Mouse (Mus musculus) liver, embryonic 11.5 days (tissue): Measurements from ENCODE around the gene Mef2c. TPM values are rescaled to one million over a fixed set of nuclear protein-coding genes. Genes with fewer than 3 reads are reported as not detected.
A peak's percentile ranks its signal among the peaks of the same experiment; 100 is the strongest.

Experiments used
- ATAC-seq: fragments of 200-750 bp; cut with Nextera tagmentation; replicated peaks from 2 replicates; pipeline ENCODE4 v1.8.0; 2017; ENCODE audit warnings: moderate number of reproducible peaks, mild to moderate bottlenecking, moderate TSS enrichment, moderate library complexity; ENCODE audit not compliant: low FRiP score
- DNase-seq: peaks from one replicate; pipeline ENCODE4 v3.0.0-alpha.2; 2017; ENCODE audit warnings: low spot score
- H3K27ac ChIP-seq: fragments of 300-500 bp; sonication (generic); 2 replicates; pipeline ENCODE4 v1.5.1; 2014; ENCODE audit warnings: mild to moderate bottlenecking, low read depth, low read length, control low read depth
- H3K27me3 ChIP-seq: fragments of 300-500 bp; sonication (generic); replicated peaks from 2 replicates; pipeline ENCODE4 v1.6.1; 2014; ENCODE audit warnings: low read length, mixed read lengths; ENCODE audit not compliant: control insufficient read depth, insufficient read depth
- H3K36me3 ChIP-seq: fragments of 300-500 bp; sonication (generic); 2 replicates; pipeline ENCODE4 v1.6.1; 2014; ENCODE audit warnings: mild to moderate bottlenecking, low read length, moderate library complexity, mixed read lengths; ENCODE audit not compliant: control insufficient read depth, insufficient read depth
- H3K4me1 ChIP-seq: fragments of 300-500 bp; sonication (generic); replicated peaks from 2 replicates; pipeline ENCODE4 v1.6.1; 2014; ENCODE audit warnings: low read length, mixed read lengths; ENCODE audit not compliant: control insufficient read depth, insufficient read depth
- H3K4me2 ChIP-seq: fragments of 300-500 bp; sonication (generic); 2 replicates; pipeline ENCODE4 v1.6.1; 2014; ENCODE audit warnings: mild to moderate bottlenecking, control low read depth, moderate library complexity
- H3K4me3 ChIP-seq: fragments of 300-500 bp; sonication (generic); 2 replicates; pipeline ENCODE4 v1.5.1; 2014; ENCODE audit warnings: low read depth, low read length, control low read depth
- H3K9ac ChIP-seq: fragments of 300-500 bp; sonication (generic); 2 replicates; pipeline ENCODE4 v1.6.1; 2014; ENCODE audit warnings: low read depth, low read length, control low read depth
- H3K9me3 ChIP-seq: fragments of 300-500 bp; sonication (generic); 2 replicates; pipeline ENCODE4 v1.6.1; 2016; ENCODE audit warnings: low read length, inconsistent platforms, mixed read lengths; ENCODE audit not compliant: control insufficient read depth
- WGBS: fragments of 180-500 bp; shearing (Covaris S2); extraction: QIAGEN DNeasy Blood & Tissue Kit; methylation state at CpG from one replicate; pipeline ENCODE4 v1.1.7; 2014; 5-methylcytosine and 5-hydroxymethylcytosine counted together
- polyA plus RNA-seq: library from polyadenylated mRNA; unstranded; fragments of >200 nt; fragmentation: Nextera tagmentation; extraction: Ambion mirVana; gene quantifications from 2 replicates; pipeline ENCODE4 v1.2.1, GENCODE M21; 2014

The Mef2c gene
- polyA plus RNA-seq, 1 experiment from 2014 or later, result 46.0 TPM

DNA sequence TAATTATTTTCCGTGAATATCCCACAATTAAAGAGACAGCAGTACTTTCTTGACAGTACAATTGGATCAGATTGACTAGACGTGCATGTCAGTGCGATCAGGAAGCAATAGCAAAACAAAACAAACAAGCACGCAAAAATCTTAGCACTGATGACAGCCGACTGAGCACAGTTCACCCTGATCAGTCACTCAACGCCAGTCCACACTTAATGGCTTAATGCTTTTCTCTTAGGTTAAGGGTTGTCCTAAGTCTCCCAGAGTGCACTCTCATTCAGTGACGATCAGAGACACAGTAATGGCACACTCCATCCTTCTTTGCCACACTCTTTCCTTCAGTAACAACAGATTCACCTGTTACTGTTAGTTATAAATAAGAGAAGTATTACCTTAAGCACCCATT lies 157.3 kb downstream of the Mef2c start:
- no peaks in the 10 kb centered on the region for H3K36me3 ChIP-seq
- DNase-seq, result no peak
- H3K27me3 ChIP-seq, result no peaks in the 10 kb centered on the region
- no peaks in the 10 kb centered on the region for H3K9me3 ChIP-seq
- no peak overlapping the region for H3K27ac ChIP-seq
- H3K4me3 ChIP-seq, result no peak overlapping the region
- WGBS, result 77% methylated on average over 7 of the region's 7 CpGs
- ATAC-seq, result no peak
- no peaks in the 10 kb centered on the region for H3K4me1 ChIP-seq
- no peak overlapping the region for H3K9ac ChIP-seq
- no peak overlapping the region for H3K4me2 ChIP-seq

DNA sequence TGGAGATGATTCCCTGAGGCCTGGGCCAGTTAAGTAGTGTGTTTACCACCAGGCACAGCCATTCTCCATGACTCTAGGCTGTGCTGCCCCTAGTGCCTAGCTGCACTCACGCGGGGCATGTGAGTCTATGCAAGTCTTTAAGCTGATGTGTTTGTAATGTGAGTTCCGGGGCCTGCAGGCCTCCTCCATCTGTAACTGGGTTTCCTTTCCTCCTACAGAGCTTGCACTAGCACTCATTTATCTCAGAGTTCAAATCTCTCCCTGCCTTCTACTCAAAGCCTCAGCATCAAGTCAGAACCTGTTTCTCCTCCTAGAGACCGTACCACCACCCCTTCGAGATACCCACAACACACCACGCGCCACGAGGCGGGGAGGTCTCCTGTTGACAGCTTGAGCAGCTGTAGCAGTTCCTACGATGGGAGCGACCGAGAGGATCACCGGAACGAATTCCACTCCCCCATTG lies 158.3 kb downstream of the Mef2c start:
- WGBS, result 76% methylated on average over 14 of the region's 14 CpGs
- no peak for ATAC-seq
- no peaks in the 10 kb centered on the region for H3K36me3 ChIP-seq

DNA sequence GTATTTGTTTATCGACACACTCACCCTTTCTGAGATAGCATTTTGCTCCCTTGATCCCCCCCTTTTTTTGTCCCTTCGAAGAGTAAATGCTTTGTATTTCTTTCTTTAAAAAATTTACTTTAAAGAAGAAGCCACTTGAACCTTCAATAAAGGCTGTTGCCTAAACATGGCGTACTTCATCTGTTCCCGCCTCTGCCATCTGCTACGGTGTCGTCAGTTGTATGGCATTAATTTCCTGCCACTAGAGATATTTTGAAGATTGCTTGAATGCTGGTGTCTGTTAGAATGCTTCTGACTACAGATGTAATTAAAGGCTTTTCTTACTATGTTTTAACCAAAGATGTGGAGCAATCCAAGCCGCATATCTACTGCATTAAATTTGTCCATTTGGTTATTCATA lies 162.3 kb downstream of the Mef2c start:
- no peak overlapping the region for H3K27ac ChIP-seq
- 92% methylated on average over 7 of the region's 7 CpGs for WGBS
- H3K4me2 ChIP-seq, result no peak overlapping the region
- no peak overlapping the region for H3K4me3 ChIP-seq
- ATAC-seq (no peak), DNase-seq (no peak)
- H3K36me3 ChIP-seq, result no peaks in the 10 kb centered on the region
- no peak overlapping the region for H3K9ac ChIP-seq
- no peaks in the 10 kb centered on the region for H3K27me3 ChIP-seq
- no peaks in the 10 kb centered on the region for H3K4me1 ChIP-seq
- H3K9me3 ChIP-seq, result no peaks in the 10 kb centered on the region

More for the DNA sequence above, 158.3 kb downstream of the Mef2c start:
- no peaks in the 10 kb centered on the region for H3K4me1 ChIP-seq
- no peaks in the 10 kb centered on the region for H3K27me3 ChIP-seq
- no peak overlapping the region for H3K4me3 ChIP-seq
- H3K9ac ChIP-seq, result no peak overlapping the region
- no peak overlapping the region for H3K4me2 ChIP-seq
- H3K9me3 ChIP-seq, result no peaks in the 10 kb centered on the region
- no peak overlapping the region for H3K27ac ChIP-seq
- no peak for DNase-seq

DNA sequence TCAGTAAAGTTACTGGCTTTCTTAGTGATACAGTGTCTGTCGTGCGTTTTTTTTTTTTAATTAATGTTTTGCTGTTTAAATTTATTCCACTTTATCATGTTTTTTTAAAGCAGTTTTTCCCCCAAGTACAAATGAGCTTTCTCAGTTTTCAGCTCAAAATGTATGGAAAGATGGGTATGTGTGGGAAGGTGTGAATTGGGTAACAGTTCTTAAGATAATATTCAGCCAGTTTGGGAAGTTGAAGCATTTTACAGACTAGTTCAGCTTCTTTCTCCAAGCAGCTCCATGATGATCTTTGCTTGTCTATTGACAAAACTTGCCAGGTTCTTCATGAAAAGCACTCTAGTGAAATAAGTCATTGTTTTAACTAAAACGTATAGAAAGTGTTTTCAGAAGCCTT lies 163.2 kb downstream of the Mef2c start:
- H3K4me2 ChIP-seq, result no peak overlapping the region
- H3K9ac ChIP-seq, result no peak overlapping the region
- 82% methylated on average over 3 of the region's 3 CpGs for WGBS
- no peaks in the 10 kb centered on the region for H3K9me3 ChIP-seq
- no peaks in the 10 kb centered on the region for H3K36me3 ChIP-seq
- no peak overlapping the region for H3K27ac ChIP-seq
- H3K4me1 ChIP-seq, result no peaks in the 10 kb centered on the region
- DNase-seq (no peak), ATAC-seq (no peak)
- no peak overlapping the region for H3K4me3 ChIP-seq
- H3K27me3 ChIP-seq, result no peaks in the 10 kb centered on the region

DNA sequence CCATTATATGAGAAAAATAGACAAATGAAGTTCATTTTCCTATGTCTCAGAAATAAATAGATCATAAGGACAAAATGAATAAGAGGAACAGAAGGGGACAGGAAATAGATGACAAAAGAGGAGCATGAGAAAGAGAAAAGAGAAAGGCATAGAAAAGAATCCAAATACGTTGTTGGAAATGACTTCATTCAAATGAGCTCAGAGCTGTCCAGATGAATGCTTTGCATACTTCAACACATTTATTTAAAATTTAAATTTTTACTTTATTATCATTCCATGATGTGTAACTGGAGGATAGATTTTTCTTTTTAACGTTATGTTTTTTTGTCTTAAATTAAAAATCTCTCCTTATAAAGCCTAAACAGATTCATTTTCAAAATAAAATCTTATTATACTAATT lies 203.8 kb downstream of the Mef2c start:
- no peaks in the 10 kb centered on the region for H3K4me1 ChIP-seq
- no peak overlapping the region for H3K4me3 ChIP-seq
- H3K27me3 ChIP-seq, result peaks cover 14% of the 10 kb centered on the region
- ATAC-seq, result no peak
- H3K9me3 ChIP-seq, result no peaks in the 10 kb centered on the region
- no peaks in the 10 kb centered on the region for H3K36me3 ChIP-seq
- H3K27ac ChIP-seq, result no peak overlapping the region
- no peak overlapping the region for H3K9ac ChIP-seq
- no peak overlapping the region for H3K4me2 ChIP-seq
- 62% methylated on average over 2 of the region's 2 CpGs for WGBS
- no peak for DNase-seq

DNA sequence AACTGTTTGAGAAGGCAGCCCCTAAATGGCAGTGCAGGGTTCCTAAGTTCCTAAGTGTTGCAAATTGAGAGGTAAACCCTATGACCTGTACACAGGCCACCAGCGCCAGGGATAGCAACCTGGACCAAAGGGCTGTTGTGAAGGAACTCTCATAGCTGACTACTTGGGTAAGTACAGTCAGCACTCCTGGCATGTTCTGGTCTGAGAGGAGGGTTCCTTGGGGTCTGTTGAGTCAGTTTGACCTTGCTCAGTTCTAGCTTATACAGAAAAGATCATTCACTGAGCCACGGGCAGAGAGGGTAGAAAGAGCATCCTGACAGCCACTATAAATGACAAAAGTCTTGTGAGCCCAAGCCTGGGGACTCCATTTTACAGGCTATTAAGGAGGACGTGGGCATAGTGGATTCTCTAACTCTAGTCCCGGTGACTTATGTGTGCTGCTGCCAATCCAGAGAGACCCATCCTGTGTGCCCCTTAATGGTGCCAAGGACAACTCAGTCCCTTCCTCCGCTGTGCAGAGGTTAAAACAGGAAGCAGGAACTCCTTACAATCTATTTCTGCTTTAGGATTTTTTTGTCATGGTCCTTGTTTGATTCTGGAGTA lies 209.0 kb downstream of the Mef2c start:
- no peak overlapping the region for H3K27ac ChIP-seq
- H3K4me2 ChIP-seq, result no peak overlapping the region
- H3K4me3 ChIP-seq, result no peak overlapping the region
- H3K27me3 ChIP-seq, result peaks cover 66% of the 10 kb centered on the region
- H3K9me3 ChIP-seq, result no peaks in the 10 kb centered on the region
- no peaks in the 10 kb centered on the region for H3K36me3 ChIP-seq
- no peaks in the 10 kb centered on the region for H3K4me1 ChIP-seq
- DNase-seq, result no peak
- no peak for ATAC-seq
- no peak overlapping the region for H3K9ac ChIP-seq
- WGBS, result 23% methylated on average over 5 of the region's 5 CpGs

DNA sequence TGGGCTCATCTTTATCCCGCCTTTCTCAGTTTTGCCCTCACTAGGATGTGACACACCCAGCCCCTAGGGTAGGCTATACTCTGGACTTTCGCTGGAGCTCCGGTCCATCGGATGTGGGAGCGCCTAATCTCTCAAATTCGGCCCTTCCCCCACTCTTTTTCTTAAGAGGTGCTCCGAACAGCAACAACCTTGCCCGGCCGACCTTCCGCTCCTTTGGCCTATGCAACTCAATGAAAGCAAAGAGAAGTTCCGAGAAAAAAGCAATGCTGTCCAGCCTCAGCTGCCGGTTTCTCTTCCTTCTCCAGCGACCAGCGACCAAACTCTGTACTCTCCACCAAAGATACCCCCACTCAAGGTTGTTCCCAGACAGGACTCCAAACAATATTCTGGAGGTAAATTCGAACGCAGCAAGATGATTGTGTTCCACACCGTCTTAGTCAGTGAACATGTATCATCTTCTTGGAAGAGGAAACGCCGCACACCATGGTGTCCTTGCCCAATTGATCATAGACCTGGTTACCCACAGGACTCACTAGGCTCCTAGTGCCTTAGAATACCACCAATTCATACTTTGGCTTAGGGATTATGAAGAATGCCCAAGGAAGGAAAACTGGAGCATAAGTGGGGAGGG lies 209.9 kb downstream of the Mef2c start:
- Histone ChIP-seq H3K4me3 (no peak overlapping the region), H3K36me3 (no peaks in the 10 kb centered on the region), H3K4me2 (no peak overlapping the region), H3K4me1 (no peaks in the 10 kb centered on the region), H3K9ac (no peak overlapping the region), H3K27ac (no peak overlapping the region), H3K9me3 (no peaks in the 10 kb centered on the region), H3K27me3 (peaks cover 75% of the 10 kb centered on the region)
- no peak for ATAC-seq
- DNase-seq, result no peak
- WGBS, result 5% methylated on average over 19 of the region's 19 CpGs

DNA sequence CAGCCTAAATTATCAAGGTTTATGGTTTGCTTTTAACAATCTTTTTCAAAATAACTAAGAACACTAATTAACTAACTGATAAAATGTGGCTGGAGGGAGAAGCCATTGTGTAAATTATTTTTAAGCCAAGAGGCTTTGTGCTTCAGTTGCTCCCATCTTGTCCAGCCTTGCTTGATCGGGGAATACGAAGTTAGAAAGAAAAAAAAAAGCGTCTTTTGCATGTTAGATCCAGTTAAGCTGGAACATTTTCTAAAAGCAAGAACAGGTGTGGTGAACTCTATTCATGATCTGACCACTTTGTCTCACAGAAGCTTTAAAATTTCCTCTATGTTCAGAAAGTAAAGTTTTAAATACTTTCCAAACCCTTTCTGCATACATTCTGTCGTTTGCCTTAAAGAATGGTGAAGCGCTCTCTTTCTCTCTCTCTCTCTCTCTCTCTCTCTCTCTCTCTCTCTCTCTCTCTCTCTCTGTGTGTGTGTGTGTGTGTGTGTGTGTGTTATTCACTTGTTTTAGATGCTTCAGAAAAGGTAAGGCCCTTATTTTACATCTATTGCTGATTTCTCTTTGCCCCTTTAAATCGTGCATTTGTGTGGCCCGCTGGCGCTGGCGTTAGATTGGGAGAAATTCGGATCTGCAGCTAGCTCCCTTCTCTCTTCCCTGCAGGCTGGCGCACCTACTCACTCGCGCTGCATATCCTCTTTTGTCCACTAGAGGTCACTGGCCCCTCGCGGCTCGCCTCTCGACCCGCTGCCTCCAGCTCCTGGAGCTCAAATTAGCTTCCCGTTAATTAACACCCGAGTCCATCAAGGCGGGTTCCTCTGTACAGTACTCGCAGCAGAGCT lies 210.9 kb downstream of the Mef2c start:
- peaks cover 84% of the 10 kb centered on the region for H3K27me3 ChIP-seq
- DNase-seq (peak; percentile 73), ATAC-seq (peak; percentile 57; the same call in 1 of the 2 replicates)
- no peaks in the 10 kb centered on the region for H3K36me3 ChIP-seq
- H3K9ac ChIP-seq, result no peak overlapping the region
- no peaks in the 10 kb centered on the region for H3K4me1 ChIP-seq
- H3K4me3 ChIP-seq, result no peak overlapping the region
- no peaks in the 10 kb centered on the region for H3K9me3 ChIP-seq
- 2% methylated on average over 22 of the region's 22 CpGs for WGBS
- peak overlapping the region; percentile 36; the same call in 1 of the 2 replicates for H3K4me2 ChIP-seq
- H3K27ac ChIP-seq, result no peak overlapping the region
